Mouse (Mus musculus): Measurements from ENCODE around the gene Bcl11b.

GRCm38 (mm10) chr12:107965103-107965502 is 38.3 kb downstream of the Bcl11b start:
- TF ChIP-seq CTCF (IDR thresholded peaks at IDR 0.05; ENCODE audit: control insufficient read depth, insufficient read depth, insufficient replicate concordance, low read depth, low read length) (no peak), POLR2A (IDR thresholded peaks at IDR 0.05; ENCODE audit: control insufficient read depth, low read depth, low read length) (no peak)

All from testis, adult 2 months (tissue).